Mouse (Mus musculus) megakaryocyte-erythroid progenitor cell, adult 5-6 weeks (primary cell): ENCODE data around the gene Olfr464. TPM values are rescaled to one million over a fixed set of nuclear protein-coding genes. Genes with fewer than 3 reads are reported as not detected.

ENCODE experiments used
- ATAC-seq: replicated peaks from 2 replicates; pipeline ENCODE4 v1.8.0; 2016; ENCODE audit warnings: mild to moderate bottlenecking, inconsistent platforms; ENCODE audit not compliant: severe bottlenecking, poor library complexity, low FRiP score, low TSS enrichment
- total RNA-seq, 2 experiments: library from RNA; stranded (forward) in 1 of 2; stranded (reverse) in 1 of 2; fragments of 200-1000, 215-1000 nt in 1 of 2; fragments of >200 nt in 1 of 2; fragmentation: Nextera tagmentation in 1 of 2; gene quantifications; 2 replicates each; pipeline ENCODE4 v1.2.3; 2014 to 2017

Olfr464 gene
- total RNA-seq (2014; fragmentation: Nextera tagmentation) (not detected in 2 replicates), total RNA-seq (2017) (not detected in 2 replicates)

DNA sequence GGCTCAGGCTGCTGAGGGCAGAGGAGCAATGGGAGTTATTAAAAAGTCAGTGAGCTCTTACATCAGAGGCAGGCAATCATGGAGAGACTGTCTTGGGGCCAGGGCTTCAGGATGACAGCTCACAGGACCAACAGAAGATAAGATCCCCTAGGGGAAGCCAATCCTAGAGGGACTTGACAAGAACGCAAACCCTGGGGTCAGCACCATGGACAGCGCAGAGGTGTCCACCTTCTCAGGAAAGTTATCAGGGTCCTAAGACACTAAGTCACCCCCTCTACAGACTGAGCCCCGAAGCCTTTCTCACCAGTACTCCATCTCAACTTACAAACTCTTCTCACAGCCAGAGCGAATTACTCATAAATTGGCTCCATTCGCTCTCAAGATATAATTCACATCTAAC is at the start of gene Olfr464:
Gene Olfr464 (minus strand): TSS at position 2 of the 400 bp plus-strand sequence.
- no peak for ATAC-seq

DNA sequence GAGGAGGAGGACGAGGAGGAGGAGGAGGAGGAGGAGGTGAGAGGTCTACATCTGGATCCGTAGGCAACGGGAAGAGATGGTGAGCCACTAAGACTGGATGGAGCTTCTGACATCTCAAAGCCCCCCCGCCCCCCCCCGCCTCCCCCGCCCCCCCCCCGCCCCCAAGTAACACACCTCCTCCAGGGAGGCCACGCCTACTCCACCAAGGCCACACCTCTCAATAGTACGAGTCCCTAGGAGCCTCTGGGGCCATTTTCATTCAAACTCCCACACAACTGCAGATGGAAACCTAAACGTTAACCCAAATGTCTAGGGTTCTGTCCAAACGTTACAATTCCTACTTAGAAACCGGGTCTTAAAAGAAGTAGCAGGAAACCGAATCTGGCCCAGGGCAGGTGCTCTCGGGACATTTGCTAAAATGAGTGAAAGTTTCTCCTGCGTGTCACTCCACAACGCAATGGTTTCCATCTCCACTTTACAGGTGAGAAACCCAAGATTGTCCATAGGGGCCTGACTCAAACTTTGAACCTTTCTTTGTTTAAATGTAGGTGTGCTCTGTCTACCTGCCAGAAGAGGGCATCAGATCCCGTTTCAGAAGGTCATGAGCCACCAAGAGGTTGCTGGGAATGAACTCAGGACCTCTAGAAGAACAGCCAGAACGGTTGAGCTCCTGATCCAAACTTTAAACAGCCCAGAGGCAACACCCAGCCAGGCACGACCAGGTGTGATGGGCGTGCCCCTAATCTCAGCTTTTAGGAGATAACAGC is 47.8 kb upstream of the Olfr464 start:
- ATAC-seq = no peak

DNA sequence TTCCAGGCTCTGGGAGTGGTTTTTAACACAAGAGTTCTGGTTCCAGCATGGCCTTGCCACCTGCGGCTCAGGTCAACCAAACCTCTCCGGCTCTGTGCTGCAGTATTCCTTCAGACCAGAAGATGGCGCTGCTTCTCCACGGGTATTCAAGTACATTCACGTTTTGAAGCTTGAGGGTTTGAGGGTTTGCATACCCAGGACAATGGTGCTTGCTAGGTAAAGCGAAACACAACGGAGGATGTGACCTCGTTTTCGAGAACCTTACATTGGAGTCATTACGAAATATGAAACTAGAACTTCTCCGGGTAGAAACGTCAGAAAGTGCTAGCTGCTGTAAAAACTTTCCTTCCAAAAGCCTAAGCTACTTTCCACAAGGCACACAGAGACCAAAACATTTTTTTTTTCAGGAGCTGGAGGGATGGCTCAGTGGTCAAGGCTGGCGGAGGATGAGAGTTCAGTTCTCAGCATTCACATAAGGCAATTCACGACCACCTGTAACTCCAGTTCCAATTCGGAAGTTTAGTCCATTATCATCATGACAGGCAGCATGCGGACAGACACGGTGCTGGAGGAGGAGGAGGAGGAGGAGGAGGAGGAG is 47.0 kb upstream of the Olfr464 start:
- ATAC-seq = peak; percentile 82

DNA sequence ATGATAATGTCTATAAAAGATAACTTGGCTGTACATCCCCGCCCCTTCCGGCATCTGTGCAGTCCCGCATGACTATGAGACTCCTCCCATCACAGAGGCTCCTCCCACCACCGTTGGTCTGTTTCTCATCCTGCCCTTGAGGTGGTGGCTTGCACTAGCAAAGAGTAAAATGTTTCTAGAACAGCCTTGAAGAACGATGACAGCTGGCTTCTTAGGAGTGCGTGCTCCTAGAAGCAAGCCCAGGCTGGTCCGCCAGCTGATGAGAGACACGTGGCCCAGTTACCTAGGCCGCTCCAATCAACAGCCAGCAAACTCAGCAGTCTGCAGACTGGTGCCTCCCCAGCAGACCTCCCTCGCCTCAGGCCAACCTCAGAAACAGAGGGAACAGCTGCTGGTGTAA is 45.4 kb upstream of the Olfr464 start:
- ATAC-seq = peak; percentile 42; the same call in 1 of the 2 replicates

DNA sequence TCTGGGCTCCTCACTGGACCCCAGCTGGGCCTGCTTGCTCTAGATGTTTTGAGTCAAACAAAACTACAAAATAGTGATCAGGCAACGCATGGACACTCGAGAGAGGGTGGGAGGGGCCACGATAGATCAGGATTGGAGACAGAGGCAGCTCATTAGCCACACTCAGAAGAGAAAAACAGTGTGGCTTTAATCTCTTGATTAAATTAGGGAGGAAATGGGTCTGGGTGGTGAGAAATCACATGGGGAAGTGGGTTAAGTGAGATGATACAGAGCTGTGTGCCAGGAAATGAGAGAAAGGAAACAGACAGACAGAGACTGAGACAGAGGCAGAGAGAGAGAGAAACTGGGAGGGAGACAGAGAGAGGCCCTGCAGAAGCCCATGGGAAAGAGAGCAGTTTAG is 44.5 kb upstream of the Olfr464 start:
- ATAC-seq = no peak

DNA sequence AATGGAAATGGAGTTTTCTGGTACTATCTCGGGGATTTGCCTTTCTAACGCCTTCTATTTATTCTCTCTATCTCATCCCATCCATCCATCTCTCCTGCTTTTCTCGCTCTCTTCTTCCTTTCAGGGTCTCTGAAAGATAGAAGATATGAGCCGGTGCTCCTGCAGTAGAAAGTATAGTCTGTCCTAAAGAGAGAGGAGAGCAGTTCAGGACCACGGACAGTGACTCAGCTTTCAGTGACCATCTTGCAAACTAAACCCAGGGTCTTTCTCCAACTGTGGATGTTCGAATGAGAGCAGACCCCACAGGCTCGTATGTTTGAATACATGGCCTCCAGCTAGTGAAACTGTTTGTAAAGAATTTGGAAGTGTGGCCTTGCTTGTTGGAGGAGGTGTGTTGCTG is 36.3 kb upstream of the Olfr464 start:
- ATAC-seq = no peak

DNA sequence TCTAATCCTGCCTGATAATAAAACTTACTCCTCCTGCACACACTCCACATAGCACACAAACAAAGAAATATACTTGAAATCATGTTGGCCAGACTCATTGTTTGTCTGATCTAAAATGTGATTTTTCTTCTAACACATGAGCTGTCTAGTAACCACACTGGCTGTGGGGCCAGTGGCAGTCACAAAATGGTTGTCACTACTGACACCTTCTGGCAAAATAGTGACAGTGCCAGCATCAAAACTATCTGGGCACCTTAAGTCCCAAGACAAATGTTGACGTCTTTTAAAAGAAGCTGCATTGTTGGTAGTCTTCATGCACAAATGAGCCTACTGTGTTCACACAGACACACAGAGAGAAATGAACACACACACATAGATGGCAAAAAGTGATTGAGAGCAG is 34.4 kb upstream of the Olfr464 start:
- 0 out of 2 replicates have a peak, but pooled peaks have one; percentile 34 for ATAC-seq

DNA sequence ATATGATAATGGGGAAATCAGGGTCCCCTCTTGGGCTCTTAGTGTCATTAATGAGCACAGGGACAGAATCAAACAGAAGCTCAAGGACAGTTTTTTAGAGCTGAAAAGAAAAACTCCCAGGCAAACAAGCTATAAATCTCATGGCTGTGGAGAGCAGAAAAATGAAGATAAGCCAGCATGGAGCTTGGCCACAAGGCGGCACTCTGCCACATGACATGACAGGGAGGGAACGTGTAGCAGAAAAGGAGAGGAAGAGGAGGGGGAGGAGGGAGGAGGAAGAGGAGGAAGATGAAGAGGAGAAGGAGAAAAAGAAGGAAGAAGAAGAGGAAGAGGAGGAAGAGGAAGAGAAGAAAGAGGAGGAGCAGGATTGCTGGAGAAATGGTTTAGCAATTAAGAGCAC is 29.2 kb upstream of the Olfr464 start:
- no peak for ATAC-seq

DNA sequence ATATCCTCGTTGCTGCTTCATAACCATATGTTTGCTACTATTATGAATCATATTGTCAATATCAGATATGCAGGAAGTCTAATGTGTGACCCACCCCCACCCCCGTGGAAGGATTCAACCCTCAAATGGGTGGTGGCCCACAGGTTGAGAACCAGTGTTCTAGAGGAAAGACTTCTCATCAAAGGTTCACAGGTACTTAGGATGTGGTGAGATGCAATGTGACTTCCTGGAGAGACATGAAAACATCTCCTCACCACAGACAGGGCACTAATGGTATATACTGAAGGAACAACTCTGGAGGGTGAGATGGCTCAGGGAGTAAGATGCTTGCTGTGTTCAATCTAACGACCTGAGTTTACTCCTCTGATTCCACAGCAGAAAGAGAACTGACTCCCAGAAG is 14.7 kb upstream of the Olfr464 start:
- ATAC-seq = no peak

DNA sequence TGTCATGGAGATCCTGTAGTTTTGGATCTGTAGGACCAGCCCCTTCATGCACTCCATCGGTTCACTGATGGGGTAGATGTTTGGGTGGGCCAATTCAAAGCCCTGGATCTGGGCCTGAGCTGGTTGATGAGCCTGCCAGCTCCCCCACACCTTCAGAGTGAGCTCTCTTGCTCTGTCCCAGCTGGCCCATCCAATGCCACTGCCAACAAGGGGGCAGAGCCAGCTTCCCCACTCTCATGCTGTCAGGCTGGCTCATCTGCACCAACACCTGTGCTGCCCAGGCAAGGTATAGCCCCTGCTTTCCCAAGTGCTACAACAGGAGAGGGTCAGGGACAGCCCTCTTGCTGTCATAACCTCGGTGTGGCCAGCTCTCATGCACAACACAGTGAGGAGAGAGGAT is 13.0 kb upstream of the Olfr464 start:
- ATAC-seq = no peak

DNA sequence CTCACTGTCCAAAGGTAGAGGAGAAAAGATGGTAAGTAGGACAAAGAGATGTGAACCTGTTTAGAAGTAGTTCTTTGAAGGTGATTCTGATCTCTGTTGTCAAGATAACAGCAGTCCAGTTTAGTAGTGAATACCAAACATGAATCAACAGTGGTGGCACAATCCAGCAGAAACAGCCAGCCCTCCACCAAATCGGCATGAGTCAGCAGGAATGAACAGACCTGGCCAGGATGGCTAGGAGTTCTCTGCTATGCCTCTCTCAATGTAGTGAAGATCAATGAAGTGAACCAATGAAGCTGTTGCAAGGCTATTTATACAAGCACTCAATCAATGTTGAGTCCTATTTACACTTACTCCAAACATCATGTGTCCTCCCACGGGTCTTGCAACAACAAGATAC is 9.6 kb upstream of the Olfr464 start:
- no peak for ATAC-seq

DNA sequence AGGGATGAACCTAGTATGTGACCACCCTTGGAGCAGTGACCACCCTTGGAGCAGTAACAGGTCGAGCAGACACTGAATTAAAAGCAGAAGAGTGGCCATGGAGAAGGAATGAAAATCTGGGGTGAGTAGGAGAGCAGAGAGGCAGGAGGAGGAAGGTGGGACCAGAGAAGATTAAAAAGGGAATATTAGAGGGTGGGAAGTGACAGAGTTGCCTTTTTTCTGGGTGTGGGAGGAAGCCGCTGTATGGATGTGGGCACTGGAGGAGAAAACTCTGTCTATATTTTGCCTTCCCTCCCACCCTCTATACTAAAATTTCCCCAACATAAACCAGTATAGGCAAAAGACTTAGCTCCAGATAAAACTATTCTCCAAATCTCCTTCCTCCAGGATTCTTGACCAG is 466 bp downstream of the Olfr464 start:
- ATAC-seq = no peak

DNA sequence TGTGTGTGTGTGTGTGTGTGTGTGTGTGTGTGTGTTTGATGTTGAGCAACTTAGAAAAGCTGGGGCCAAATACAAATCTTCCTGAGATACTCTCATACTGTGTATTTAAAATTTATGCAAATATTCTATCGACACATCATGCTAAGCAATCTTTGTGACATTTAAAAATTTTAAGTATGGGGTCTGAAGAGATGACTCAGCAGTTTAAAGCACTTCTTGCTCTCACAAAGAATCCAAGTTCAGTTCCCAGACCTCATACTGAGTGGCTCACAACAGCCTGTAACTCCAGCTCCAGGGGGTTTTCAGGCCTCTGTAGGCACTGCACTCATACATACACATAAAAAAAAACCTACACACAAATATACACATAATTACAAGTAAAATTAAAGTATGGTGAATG is 4.8 kb downstream of the Olfr464 start:
- ATAC-seq = no peak

DNA sequence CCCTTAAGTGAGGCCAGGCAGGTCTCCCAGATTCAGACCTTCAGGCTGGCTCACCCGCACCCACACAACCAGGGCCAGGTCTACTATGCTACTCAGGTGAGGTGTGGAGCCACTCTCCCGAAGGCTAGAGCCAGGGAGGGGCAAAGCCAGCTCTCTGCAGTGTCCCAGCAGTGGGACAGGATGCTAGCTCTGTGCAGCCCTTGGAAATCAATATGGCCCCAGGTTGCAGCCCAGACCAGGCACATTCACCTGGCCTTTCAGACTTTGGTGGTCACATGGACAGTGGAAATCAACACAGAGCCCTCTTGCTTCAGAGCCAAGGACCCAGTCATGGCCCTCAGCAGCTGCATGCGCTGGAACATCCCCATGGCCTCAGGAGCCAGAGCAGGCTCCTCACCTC is 16.4 kb downstream of the Olfr464 start:
- ATAC-seq = no peak

DNA sequence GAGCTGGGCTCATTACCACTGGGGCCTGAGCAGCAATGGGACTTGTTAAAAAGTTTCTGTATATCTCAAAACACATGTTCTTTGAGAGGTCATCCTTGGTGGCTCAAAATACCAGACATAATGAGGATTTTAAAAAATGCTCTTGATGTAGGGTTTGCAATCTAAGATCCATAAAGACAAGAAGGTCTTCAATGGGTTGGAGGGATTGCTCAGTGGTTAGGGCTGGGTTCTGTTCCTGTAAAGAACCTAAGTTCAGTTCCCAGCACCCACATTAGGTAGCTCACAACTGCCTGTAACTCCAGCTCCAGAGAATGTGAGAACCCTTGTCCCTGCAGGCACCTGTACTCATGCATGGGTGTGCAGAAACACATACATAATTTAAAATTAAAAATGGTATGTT is 23.5 kb downstream of the Olfr464 start, which contains the start of gene Olfr463:
Gene Olfr463 (minus strand): TSS at position 101 of the 400 bp plus-strand sequence.
- no peak for ATAC-seq

DNA sequence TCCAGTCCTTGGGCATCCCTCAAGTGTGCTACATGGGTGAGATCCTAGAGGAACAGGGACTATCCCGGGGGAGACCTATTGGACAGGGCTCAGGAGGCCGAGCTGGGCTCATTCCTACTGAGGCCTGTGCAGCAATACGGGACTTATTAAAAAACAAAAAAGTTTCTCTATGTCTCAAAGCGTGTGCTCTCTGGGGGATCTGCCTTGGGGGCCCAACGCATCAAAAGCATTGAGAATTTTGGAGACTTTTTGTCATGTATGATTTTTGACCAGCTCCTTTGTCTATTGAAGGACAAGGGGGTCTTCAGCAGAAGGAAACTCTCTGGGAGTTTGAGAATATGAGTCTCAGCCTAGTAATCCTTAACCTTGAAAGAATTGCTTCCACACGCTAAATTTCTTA is 28.6 kb downstream of the Olfr464 start, which contains the start of gene Olfr462:
Gene Olfr462 (minus strand): TSS at position 101 of the 400 bp plus-strand sequence.
- ATAC-seq = no peak

DNA sequence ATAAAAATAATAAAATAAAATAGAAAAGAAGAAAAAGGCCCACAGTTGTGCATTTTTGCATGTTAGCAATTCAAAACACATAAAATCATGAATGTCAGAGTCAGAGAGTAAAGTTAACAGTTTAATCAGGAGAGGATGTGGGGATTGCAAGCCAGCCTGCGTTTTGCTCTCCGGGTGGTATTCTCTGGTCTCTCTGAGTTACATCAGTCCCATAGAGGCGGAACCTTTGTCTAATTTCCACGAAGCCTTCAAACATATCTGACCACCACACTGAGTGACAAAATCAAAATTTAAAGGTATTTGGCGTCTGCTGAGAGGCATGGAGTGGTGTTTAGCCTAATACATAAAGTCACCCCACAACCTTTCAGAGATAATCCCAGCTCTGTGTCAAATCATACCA is 35.9 kb downstream of the Olfr464 start:
- ATAC-seq = no peak

DNA sequence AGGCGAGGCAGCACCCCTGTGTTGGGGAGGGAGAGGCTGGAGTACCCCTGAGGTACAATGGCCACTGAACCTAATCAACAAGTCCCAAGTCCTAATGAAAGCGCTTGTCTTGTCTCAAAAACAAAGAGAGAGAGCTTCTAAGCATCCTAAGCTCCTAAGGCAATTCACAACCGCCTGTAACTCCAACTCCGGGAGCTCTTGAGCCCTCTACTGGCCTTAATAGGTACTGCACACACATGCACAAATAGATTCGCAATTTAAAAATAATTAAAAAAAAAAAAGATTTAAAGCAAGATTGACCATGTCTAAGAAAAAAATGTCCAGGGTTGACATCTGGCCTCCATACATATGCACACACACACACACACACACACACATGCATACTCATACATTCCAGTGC is 37.3 kb downstream of the Olfr464 start:
- no peak for ATAC-seq

DNA sequence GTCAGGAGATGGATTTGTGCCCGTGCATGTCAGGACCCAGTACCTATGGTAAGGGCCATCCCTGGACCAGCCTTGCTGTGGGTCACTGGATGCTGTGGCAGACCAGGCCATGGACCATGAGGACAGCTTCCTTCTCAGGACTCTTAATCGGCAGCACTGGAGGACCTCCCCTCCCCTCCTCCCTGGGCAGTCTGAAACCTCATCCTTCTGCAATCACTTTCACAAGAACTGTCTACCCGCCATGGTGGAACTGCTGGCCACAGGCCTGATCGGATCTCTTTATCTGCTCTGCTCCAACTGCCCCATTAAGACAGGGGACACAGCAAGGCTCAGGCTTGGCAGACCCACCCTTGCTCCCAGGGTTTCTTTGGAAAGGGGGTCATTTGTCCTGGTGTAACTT is 39.1 kb downstream of the Olfr464 start:
- ATAC-seq = no peak

DNA sequence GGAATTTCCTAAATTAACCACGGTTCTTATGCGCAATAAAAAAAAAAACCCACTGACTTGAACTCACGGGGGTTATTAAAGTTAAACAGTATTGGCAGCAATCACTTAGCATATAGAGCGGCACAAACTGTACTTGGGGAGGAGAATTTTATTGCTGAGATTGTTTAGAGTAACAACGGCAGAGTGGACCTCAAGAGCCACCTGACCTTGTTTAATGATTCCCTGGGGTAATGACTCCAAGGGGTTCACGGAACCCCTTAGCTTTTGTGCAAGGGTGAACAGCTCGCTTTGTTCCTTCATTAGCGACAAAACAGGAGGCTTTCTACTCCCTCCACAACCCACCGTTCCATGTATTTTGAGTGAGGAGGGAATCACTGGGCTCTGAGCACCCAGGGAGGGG is 40.9 kb downstream of the Olfr464 start:
- ATAC-seq = no peak

DNA sequence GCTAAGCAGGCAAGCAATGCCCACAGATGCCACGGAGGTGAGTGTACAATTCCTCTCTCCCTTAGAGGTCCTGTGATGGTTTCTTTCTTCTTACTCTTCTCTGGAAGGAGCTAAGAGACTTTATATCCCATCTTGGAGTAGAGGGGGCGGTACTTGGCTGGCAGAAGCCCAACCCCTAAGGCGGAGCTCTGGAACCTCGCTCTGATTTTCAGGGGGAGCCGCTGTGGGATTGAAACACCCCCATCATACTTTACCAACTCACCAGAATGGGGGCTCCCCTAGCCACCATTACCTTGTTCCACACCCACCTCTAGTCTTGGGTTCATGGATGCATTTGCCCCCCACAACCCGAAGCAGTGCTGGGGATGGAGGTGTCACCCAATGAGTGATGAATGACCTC is 45.3 kb downstream of the Olfr464 start, which contains the start of gene Epx:
Gene Epx (minus strand): TSS at position 101 of the 400 bp plus-strand sequence.
- ATAC-seq = no peak
